Mouse (Mus musculus) retina, adult 2 months (tissue): ENCODE measurements at regions not wholly inside any gene's neighbourhood (a gene's known extent, or its start where the extent isn't known, plus 50 kb on each side); places are given as distances from the start of the nearest gene placed in this dataset.

Source experiments
- DNase-seq: peaks from one replicate; pipeline ENCODE4 v3.0.0-alpha.2; 2012; ENCODE audit warnings: low read depth, low spot score

- no peak for DNase-seq
Measured at GRCm38 (mm10) chr16:73435726-73436125, 975.9 kb downstream of the Robo2 start.

GRCm38 (mm10) chr16:73424851-73425250, 986.8 kb downstream of the Robo2 start:
- DNase-seq: no peak

GRCm38 (mm10) chr16:73424311-73424710, 987.3 kb downstream of the Robo2 start:
- DNase-seq: no peak

- no peak for DNase-seq
Measured at GRCm38 (mm10) chr16:73404509-73404908, 1007.1 kb downstream of the Robo2 start.

- no peak for DNase-seq
Measured at GRCm38 (mm10) chr16:73404099-73404498, 1007.5 kb downstream of the Robo2 start.

- no peak for DNase-seq
Measured at GRCm38 (mm10) chr16:73379056-73379455, 1032.6 kb downstream of the Robo2 start.

GRCm38 (mm10) chr16:73374608-73375165, 1036.9 kb downstream of the Robo2 start:
- DNase-seq: no peak

GRCm38 (mm10) chr16:73368607-73369233, 1042.9 kb downstream of the Robo2 start:
- DNase-seq: no peak

GRCm38 (mm10) chr16:73367926-73368325, 1043.7 kb downstream of the Robo2 start:
- no peak for DNase-seq

- DNase-seq: no peak
Measured at GRCm38 (mm10) chr16:73367226-73367840, 1044.3 kb downstream of the Robo2 start.

GRCm38 (mm10) chr16:73350698-73351097, 1042.6 kb downstream of the Robo1 start:
- DNase-seq: no peak

GRCm38 (mm10) chr16:73343941-73344340, 1035.8 kb downstream of the Robo1 start:
- no peak for DNase-seq

- DNase-seq: no peak
Measured at GRCm38 (mm10) chr16:73343531-73343930, 1035.4 kb downstream of the Robo1 start.

GRCm38 (mm10) chr16:73317644-73318043, 1009.5 kb downstream of the Robo1 start:
- DNase-seq: no peak

GRCm38 (mm10) chr16:73310096-73310495, 1002.0 kb downstream of the Robo1 start:
- no peak for DNase-seq

GRCm38 (mm10) chr16:73279951-73280350, 971.8 kb downstream of the Robo1 start:
- no peak for DNase-seq

- no peak for DNase-seq
Measured at GRCm38 (mm10) chr16:73259691-73260090, 951.6 kb downstream of the Robo1 start.

- no peak for DNase-seq
Measured at GRCm38 (mm10) chr16:73259283-73259682, 951.2 kb downstream of the Robo1 start.

- DNase-seq: no peak
Measured at GRCm38 (mm10) chr16:73245073-73245590, 937.0 kb downstream of the Robo1 start.

- no peak for DNase-seq
Measured at GRCm38 (mm10) chr16:73230599-73230998, 922.5 kb downstream of the Robo1 start.

GRCm38 (mm10) chr16:73217555-73217954, 909.4 kb downstream of the Robo1 start:
- no peak for DNase-seq

- no peak for DNase-seq
Measured at GRCm38 (mm10) chr16:73203542-73203941, 895.4 kb downstream of the Robo1 start.

- no peak for DNase-seq
Measured at GRCm38 (mm10) chr16:73200991-73201390, 892.9 kb downstream of the Robo1 start.
